Mouse (Mus musculus) heart, embryonic 15.5 days (tissue): ENCODE data around the gene Hunk. TPM values are rescaled to one million over a fixed set of nuclear protein-coding genes. Genes with fewer than 3 reads are reported as not detected.

Experiments used
- ATAC-seq: fragments of 200-750 bp; cut with Nextera tagmentation; replicated peaks from 2 replicates; pipeline ENCODE4 v1.8.0; 2017; ENCODE audit warnings: low read depth, moderate TSS enrichment; ENCODE audit not compliant: insufficient number of reproducible peaks, insufficient read depth, low FRiP score
- H3K27ac ChIP-seq: fragments of 300-500 bp; sonication (generic); 2 replicates; pipeline ENCODE4 v1.5.1; 2015; ENCODE audit warnings: mild to moderate bottlenecking, inconsistent platforms
- H3K27me3 ChIP-seq: fragments of 300-500 bp; sonication (generic); 2 replicates; pipeline ENCODE4 v1.6.1; 2015; ENCODE audit warnings: inconsistent platforms
- H3K36me3 ChIP-seq: fragments of 300-500 bp; sonication (generic); 2 replicates; pipeline ENCODE4 v1.6.1; 2015; ENCODE audit warnings: mild to moderate bottlenecking, inconsistent platforms
- H3K4me1 ChIP-seq: fragments of 300-500 bp; sonication (generic); replicated peaks from 2 replicates; pipeline ENCODE4 v1.6.1; 2015; ENCODE audit warnings: inconsistent platforms
- H3K4me2 ChIP-seq: fragments of 300-500 bp; sonication (generic); 2 replicates; pipeline ENCODE4 v1.6.1; 2015; ENCODE audit warnings: inconsistent platforms, mild to moderate bottlenecking, moderate library complexity
- H3K4me3 ChIP-seq: fragments of 300-500 bp; sonication (generic); 2 replicates; pipeline ENCODE4 v1.5.1; 2015; ENCODE audit warnings: mild to moderate bottlenecking, inconsistent platforms
- H3K9ac ChIP-seq: fragments of 300-500 bp; sonication (generic); 2 replicates; pipeline ENCODE4 v1.6.1; 2015; ENCODE audit warnings: mild to moderate bottlenecking, inconsistent platforms
- H3K9me3 ChIP-seq: fragments of 300-500 bp; sonication (generic); replicated peaks from 2 replicates; pipeline ENCODE4 v1.6.1; 2016; ENCODE audit warnings: inconsistent platforms
- WGBS: fragments of 180-500 bp; shearing (Covaris S2); methylation state at CpG from one replicate; pipeline ENCODE4 v1.1.7; 2015; ENCODE audit warnings: mixed read lengths; 5-methylcytosine and 5-hydroxymethylcytosine counted together
- polyA plus RNA-seq: library from polyadenylated mRNA; unstranded; fragments of >200 nt; fragmentation: Nextera tagmentation; extraction: Ambion mirVana; gene quantifications from 2 replicates; pipeline ENCODE4 v1.2.1, GENCODE M21; 2015

Gene Hunk
- polyA plus RNA-seq, 1 experiment from 2014 or later: 7.2 TPM

- H3K4me2 ChIP-seq: no peak overlapping the region
- no peaks in the 10 kb centered on the region; the same call in none of the 2 replicates for H3K27me3 ChIP-seq
- H3K4me1 ChIP-seq: peaks cover 12% of the 10 kb centered on the region
- no peak overlapping the region for H3K4me3 ChIP-seq
- 16% methylated on average over 11 of the region's 11 CpGs for WGBS
- H3K9ac ChIP-seq: no peak overlapping the region
- H3K27ac ChIP-seq: no peak overlapping the region
- peaks cover 3% of the 10 kb centered on the region; the same call in 1 of the 2 replicates for H3K9me3 ChIP-seq
- H3K36me3 ChIP-seq: no peaks in the 10 kb centered on the region
- ATAC-seq: 0 out of 2 replicates have a peak, but pooled peaks have one; percentile 27
These were observed 5.9 kb upstream of the Hunk start for GRCm38 (mm10) chr16:90379897-90380296.

GRCm38 (mm10) chr16:90381633-90382032 is 4.2 kb upstream of the Hunk start:
- Histone ChIP-seq H3K9me3 (peaks cover 3% of the 10 kb centered on the region; the same call in 1 of the 2 replicates), H3K4me2 (no peak overlapping the region), H3K27ac (no peak overlapping the region), H3K36me3 (no peaks in the 10 kb centered on the region), H3K4me3 (no peak overlapping the region), H3K4me1 (peaks cover 15% of the 10 kb centered on the region), H3K9ac (no peak overlapping the region), H3K27me3 (no peaks in the 10 kb centered on the region; the same call in 1 of the 2 replicates)
- 93% methylated on average over 3 of the region's 3 CpGs for WGBS
- ATAC-seq: no peak

GRCm38 (mm10) chr16:90382701-90383280 is 3.0 kb upstream of the Hunk start:
- no peak overlapping the region for H3K27ac ChIP-seq

GRCm38 (mm10) chr16:90384058-90384457 is 1.8 kb upstream of the Hunk start:
- no peak overlapping the region for H3K4me3 ChIP-seq
- H3K36me3 ChIP-seq: no peaks in the 10 kb centered on the region
- H3K4me1 ChIP-seq: peaks cover 32% of the 10 kb centered on the region
- H3K9me3 ChIP-seq: peaks cover 3% of the 10 kb centered on the region; the same call in 1 of the 2 replicates
- no peak overlapping the region for H3K27ac ChIP-seq
- 44% methylated on average over 3 of the region's 3 CpGs for WGBS
- no peak for ATAC-seq
- H3K9ac ChIP-seq: no peak overlapping the region
- H3K4me2 ChIP-seq: no peak overlapping the region
- no peaks in the 10 kb centered on the region; the same call in 1 of the 2 replicates for H3K27me3 ChIP-seq

More at GRCm38 (mm10) chr16:90382701-90383280, 3.0 kb upstream of the Hunk start:
- Histone ChIP-seq H3K4me1 (peaks cover 20% of the 10 kb centered on the region), H3K36me3 (no peaks in the 10 kb centered on the region), H3K4me2 (no peak overlapping the region), H3K9ac (no peak overlapping the region), H3K4me3 (no peak overlapping the region), H3K27me3 (no peaks in the 10 kb centered on the region; the same call in 1 of the 2 replicates), H3K9me3 (peaks cover 3% of the 10 kb centered on the region; the same call in 1 of the 2 replicates)
- 69% methylated on average over 10 of the region's 10 CpGs for WGBS
- ATAC-seq: no peak

DNA sequence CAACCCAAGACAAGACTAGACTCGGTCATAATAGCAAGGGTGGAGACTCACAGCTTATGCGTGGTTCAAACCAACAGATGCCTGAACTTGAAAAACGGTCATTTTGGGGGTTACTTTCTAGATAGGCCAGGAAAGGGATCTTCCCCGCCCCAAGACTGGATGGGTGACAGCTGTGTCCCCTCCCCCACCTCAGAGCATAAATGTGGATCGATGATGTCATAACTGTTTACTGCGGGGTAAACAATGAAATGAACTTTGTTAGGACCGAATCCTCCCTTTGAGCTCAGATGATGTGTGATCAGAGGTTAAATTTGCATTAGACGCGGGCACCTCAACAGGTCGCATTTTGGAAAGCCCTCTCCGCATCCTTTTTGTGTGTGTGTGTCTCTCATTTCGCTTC is 967 bp upstream of the Hunk start:
- Histone ChIP-seq H3K9me3 (peaks cover 3% of the 10 kb centered on the region; the same call in 1 of the 2 replicates), H3K27ac (peak overlapping the region; percentile 95), H3K9ac (peak overlapping the region; percentile 77), H3K27me3 (no peaks in the 10 kb centered on the region; the same call in 1 of the 2 replicates), H3K4me3 (peak overlapping the region; percentile 62), H3K36me3 (no peaks in the 10 kb centered on the region), H3K4me2 (peak overlapping the region; percentile 75), H3K4me1 (peaks cover 39% of the 10 kb centered on the region)
- no peak for ATAC-seq
- 7% methylated on average over 12 of the region's 12 CpGs for WGBS

- H3K9ac ChIP-seq: peak overlapping the region; percentile 77
- H3K4me2 ChIP-seq: peak overlapping the region; percentile 75
- H3K4me3 ChIP-seq: peak overlapping the region; percentile 62
- no peaks in the 10 kb centered on the region for H3K36me3 ChIP-seq
- peak overlapping the region; percentile 95 for H3K27ac ChIP-seq
- WGBS: under 1% methylated on average over 16 of the region's 16 CpGs
- H3K9me3 ChIP-seq: peaks cover 3% of the 10 kb centered on the region; the same call in 1 of the 2 replicates
- H3K27me3 ChIP-seq: no peaks in the 10 kb centered on the region; the same call in 1 of the 2 replicates
- no peak; the same call in 1 of the 2 replicates for ATAC-seq
- H3K4me1 ChIP-seq: peaks cover 43% of the 10 kb centered on the region
These were observed 506 bp upstream of the Hunk start for GRCm38 (mm10) chr16:90385326-90385687.

GRCm38 (mm10) chr16:90386514-90387160 is 824 bp downstream of the Hunk start:
- Histone ChIP-seq H3K4me1 (peaks cover 51% of the 10 kb centered on the region), H3K4me3 (peak overlapping the region; percentile 62), H3K9ac (peak overlapping the region; percentile 77), H3K27me3 (no peaks in the 10 kb centered on the region), H3K27ac (peak overlapping the region; percentile 95), H3K4me2 (peak overlapping the region; percentile 75), H3K9me3 (peaks cover 1% of the 10 kb centered on the region; the same call in 1 of the 2 replicates), H3K36me3 (peaks cover 5% of the 10 kb centered on the region)
- WGBS: under 1% methylated on average over 49 of the region's 49 CpGs
- ATAC-seq: peak; percentile 47

- no peaks in the 10 kb centered on the region for H3K27me3 ChIP-seq
- peak overlapping the region; percentile 95 for H3K27ac ChIP-seq
- H3K4me3 ChIP-seq: peak overlapping the region; percentile 62
- ATAC-seq: no peak; the same call in 1 of the 2 replicates
- peaks cover 52% of the 10 kb centered on the region for H3K4me1 ChIP-seq
- peak overlapping the region; percentile 75 for H3K4me2 ChIP-seq
- H3K9me3 ChIP-seq: no peaks in the 10 kb centered on the region
- H3K36me3 ChIP-seq: peaks cover 6% of the 10 kb centered on the region
- peak overlapping the region; percentile 77 for H3K9ac ChIP-seq
- WGBS: 1% methylated on average over 12 of the region's 12 CpGs
These were observed 1.4 kb downstream of the Hunk start for GRCm38 (mm10) chr16:90387161-90387671.

DNA sequence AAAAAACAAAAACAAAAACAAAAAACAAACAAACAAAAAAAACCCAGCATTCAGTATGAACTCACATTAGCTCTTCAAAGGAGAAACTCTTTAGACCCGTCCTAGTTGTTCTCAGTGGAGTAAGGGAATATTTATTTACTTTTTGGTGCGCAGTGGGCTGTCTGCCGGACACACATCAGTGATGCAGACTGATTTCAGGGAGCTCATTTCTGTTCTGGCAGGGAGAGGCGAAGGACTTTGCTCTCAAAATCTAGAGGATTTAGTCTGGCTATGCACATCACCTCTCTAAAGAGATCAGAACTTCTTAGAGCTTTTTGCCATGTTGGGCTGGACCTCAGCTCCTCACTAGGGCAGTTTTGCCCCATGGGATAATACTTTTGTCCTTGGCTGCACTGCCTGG is 2.1 kb downstream of the Hunk start:
- peak overlapping the region; percentile 64 for H3K27ac ChIP-seq
- H3K4me3 ChIP-seq: peak overlapping the region; percentile 62

DNA sequence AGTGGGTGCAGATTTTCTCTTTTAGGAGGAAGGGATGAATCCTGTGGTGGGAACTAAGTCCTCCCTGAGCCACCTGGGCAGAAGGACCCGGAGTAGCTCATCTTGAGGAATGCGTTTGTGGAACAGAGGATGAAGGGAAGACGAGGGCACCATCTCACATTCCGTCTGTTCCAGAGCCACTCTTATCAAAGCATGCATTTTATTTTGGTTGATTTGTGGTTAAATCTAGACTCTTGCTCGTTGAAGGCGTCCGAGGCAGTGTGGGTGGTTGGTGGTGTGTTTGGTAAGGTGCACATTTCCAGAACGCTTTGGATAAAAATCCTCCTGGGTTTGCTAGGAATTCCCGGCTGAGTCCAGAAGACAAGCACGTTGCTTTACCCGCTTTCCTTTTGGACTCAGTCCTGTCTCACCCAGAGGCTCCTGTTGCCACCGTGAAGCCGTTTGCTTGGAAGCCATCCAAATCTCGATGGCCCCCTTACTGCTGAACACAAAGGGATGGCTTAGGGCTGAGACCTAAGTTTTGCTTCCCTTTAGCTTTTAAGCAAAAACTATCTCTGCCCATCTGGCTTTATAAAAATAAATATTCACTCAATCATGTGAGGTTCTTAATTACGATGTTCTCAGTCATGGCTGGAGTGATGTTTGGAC is 3.4 kb downstream of the Hunk start:
- Histone ChIP-seq H3K27ac (peak overlapping the region; percentile 64), H3K4me3 (peak overlapping the region; percentile 62), H3K4me2 (peak overlapping the region; percentile 75), H3K36me3 (peaks cover 6% of the 10 kb centered on the region), H3K9me3 (no peaks in the 10 kb centered on the region), H3K9ac (peak overlapping the region; percentile 36), H3K27me3 (no peaks in the 10 kb centered on the region), H3K4me1 (peaks cover 59% of the 10 kb centered on the region)
- no peak for ATAC-seq
- 20% methylated on average over 15 of the region's 15 CpGs for WGBS

More for the DNA sequence above, 2.1 kb downstream of the Hunk start:
- 48% methylated on average over 4 of the region's 4 CpGs for WGBS
- H3K9ac ChIP-seq: peak overlapping the region; percentile 1; the same call in 1 of the 2 replicates
- H3K4me2 ChIP-seq: peak overlapping the region; percentile 75
- H3K36me3 ChIP-seq: peaks cover 6% of the 10 kb centered on the region
- no peaks in the 10 kb centered on the region for H3K27me3 ChIP-seq
- no peaks in the 10 kb centered on the region for H3K9me3 ChIP-seq
- peaks cover 58% of the 10 kb centered on the region for H3K4me1 ChIP-seq
- no peak for ATAC-seq

DNA sequence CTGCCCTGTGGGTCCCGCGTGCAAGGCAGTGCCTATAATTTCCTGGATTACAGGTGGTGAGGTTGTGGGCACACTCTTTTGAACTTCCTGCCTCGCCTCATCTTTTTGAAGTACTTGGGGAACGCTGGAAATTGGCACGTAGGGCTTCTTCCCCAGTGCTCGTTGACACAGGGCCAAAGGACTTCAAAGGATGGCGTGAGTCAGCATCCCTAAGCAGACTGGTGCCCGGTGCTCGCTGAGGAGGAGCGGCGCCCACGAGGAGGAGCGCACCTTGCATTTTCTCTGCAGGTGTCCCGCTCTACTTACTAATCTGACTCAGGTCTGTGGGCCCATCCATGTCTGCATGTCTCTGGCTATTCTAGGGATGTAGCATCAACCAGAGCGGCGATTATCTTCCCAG is 4.9 kb downstream of the Hunk start:
- no peak overlapping the region for H3K4me3 ChIP-seq
- peaks cover 60% of the 10 kb centered on the region for H3K4me1 ChIP-seq
- no peak overlapping the region for H3K9ac ChIP-seq
- H3K4me2 ChIP-seq: no peak overlapping the region; the same call in 1 of the 2 replicates
- H3K9me3 ChIP-seq: no peaks in the 10 kb centered on the region
- 77% methylated on average over 16 of the region's 16 CpGs for WGBS
- H3K27me3 ChIP-seq: no peaks in the 10 kb centered on the region
- H3K36me3 ChIP-seq: peaks cover 6% of the 10 kb centered on the region
- peak overlapping the region; percentile 64; the same call in 1 of the 2 replicates for H3K27ac ChIP-seq
- no peak for ATAC-seq
